Mouse (Mus musculus) lung, postnatal 0 days (tissue): ENCODE results near the gene Rnf32.

Experiments used
- CTCF ChIP-seq: IDR thresholded peaks from 2 replicates; pipeline ENCODE4 v1.5.1; 2016; ENCODE audit warnings: antibody characterized with exemption, mild to moderate bottlenecking
- EP300 ChIP-seq: IDR thresholded peaks from 2 replicates; pipeline ENCODE4 v1.6.1; 2016; ENCODE audit warnings: antibody characterized with exemption, mild to moderate bottlenecking, control low read depth

- TF ChIP-seq CTCF (no peak), EP300 (no peak)
Measured at GRCm38 (mm10) chr5:29198960-29199488, 3.2 kb downstream of the Rnf32 start.
